Mouse (Mus musculus) cerebellum, adult 2 months (tissue): Measurements from ENCODE around the gene Rbfox1.

Source experiments
- CTCF ChIP-seq: fragments of 200-500 bp; IDR thresholded peaks from 2 replicates; pipeline ENCODE4 v1.5.1; 2011; ENCODE audit warnings: low read depth, mild to moderate bottlenecking, control low read depth, low read length, moderate library complexity, borderline replicate concordance; ENCODE audit not compliant: insufficient read depth
- POLR2A ChIP-seq: fragments of 200-500 bp; IDR thresholded peaks from 2 replicates; pipeline ENCODE4 v1.6.1; 2011; ENCODE audit warnings: low read length, control low read depth, borderline replicate concordance; ENCODE audit not compliant: insufficient read depth

DNA sequence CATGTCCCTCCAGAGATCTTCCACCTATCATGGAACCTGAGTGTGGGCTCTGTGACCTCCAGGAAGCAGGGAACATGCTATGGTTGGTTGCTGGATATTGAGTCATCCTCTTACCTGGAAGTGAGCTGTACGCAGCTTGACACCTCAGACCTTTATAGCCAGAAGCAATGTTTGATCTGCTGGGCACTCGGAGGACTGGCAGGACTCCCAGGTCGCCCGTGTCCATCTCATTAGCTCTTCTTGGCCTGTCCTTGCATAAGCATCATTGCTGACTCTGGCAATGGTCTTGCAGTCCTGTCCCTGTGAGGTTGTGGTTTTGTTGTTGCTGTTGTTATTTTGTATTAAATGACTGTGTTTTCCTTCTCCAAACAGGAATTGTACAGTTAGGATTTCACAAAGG is 180.3 kb downstream of the Rbfox1 start:
- no peak for TF ChIP-seq CTCF
- TF ChIP-seq POLR2A, result no peak
